Mouse (Mus musculus): ENCODE results near the gene Fez1. TPM values are rescaled to one million over a fixed set of nuclear protein-coding genes. Genes with fewer than 3 reads are reported as not detected.

Fez1 gene
- polyA plus RNA-seq, 1 experiment = 0.30 TPM

DNA sequence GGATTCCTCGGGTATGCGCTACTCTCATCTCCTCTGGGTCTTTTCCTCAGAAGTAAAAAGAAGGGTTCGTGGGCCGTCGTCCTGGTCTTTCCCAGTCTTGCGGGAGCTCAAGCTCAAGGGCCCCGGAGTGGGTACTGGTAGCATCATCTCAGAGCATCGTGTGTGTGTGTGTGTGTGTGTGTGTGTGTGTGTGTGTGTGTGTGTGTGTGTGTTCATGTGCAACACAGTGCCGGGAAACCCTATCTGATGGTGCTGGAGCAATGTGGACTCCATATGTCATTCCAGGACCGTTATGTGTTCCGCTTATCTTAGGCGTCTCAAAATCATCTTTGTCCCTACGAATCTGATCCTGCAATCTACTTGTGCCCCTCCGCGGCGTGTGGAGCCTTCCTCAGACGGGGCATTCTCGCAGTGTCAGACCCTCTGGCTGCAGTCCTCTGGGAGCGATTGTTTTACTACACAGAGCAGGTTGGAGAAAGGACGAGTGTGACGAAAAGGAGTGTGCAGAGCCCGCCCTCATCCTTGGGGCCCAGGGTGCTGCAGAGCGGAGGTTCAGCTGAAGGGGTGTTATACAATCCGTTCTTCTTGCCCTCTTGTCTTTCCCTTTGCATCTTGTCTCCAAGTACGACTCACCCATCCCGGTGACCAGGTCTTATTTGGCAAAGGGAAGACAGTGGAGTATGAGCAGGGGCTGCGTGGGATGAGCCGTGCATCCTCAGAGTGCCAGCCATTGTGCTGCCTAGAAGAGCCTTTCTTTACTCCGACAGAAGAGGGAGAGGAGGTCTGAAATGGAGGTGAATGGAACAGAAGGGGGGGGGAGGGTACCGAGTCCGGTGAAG, 11.6 kb downstream of the Fez1 start:
- no peak for TF ChIP-seq POLR2A (IDR thresholded peaks at IDR 0.05; ENCODE audit: low read depth, low read length)
- H3K4me1 ChIP-seq (ENCODE audit: control insufficient read depth, insufficient read depth, insufficient read length, low read length) = peaks cover 2% of the 10 kb centered on the region
- H3K4me3 ChIP-seq (ENCODE audit: low read depth, low read length) = peak overlapping the region; percentile 35
- H3K27me3 ChIP-seq (ENCODE audit: control insufficient read depth, insufficient read depth, low read length) = peaks cover 6% of the 10 kb centered on the region; the same call in 1 of the 2 replicates
- no peaks in the 10 kb centered on the region for H3K36me3 ChIP-seq (ENCODE audit: control insufficient read depth, insufficient read depth, low read length)
- H3K27ac ChIP-seq (ENCODE audit: insufficient read depth, low read depth, low read length) = no peak overlapping the region
- WGBS = 9% methylated on average over 31 of the region's 31 CpGs

DNA sequence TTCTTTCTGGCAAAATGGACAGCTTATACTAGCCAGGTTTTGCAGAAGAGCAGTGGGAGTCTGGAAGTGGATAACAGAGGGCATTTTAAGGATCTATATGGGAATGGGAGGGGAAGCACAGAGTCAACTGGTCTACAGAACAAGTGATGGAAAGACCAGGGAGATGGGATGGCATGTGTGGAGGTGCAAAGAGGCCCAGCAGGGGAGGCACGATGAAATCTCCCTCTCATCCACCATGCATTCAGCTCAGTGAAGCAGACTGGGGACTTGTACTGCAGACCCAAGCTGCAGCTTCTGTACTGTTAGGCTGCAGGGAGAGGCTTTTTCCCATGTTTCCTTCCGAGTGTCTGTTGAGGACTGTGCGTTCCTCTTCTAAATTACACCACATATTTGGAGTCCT, 12.2 kb downstream of the Fez1 start:
- H3K4me3 ChIP-seq (ENCODE audit: low read depth, low read length) = no peak overlapping the region

DNA sequence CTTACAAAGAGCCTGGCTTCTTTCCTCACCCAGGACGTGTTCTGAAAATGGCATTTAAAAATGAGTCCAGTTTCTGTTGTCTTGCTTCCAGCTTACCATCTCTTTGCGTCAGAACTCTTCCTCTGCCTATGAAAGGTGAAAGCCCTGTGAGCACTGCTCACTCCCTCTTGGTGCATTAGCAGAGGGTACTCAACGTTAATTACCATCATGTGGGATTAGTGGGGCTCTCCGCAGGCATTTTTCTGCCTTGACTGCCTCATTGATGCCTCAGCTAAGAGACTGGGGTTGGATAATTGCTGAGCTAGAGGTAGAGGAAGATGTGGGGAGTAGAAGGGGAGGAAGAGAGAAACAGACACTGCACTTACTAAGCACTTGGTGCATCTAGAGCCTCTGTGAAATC, 24.7 kb downstream of the Fez1 start:
- Histone ChIP-seq H3K27ac (ENCODE audit: insufficient read depth, low read depth, low read length) (no peak overlapping the region), H3K4me1 (ENCODE audit: control insufficient read depth, insufficient read depth, insufficient read length, low read length) (no peaks in the 10 kb centered on the region), H3K36me3 (ENCODE audit: control insufficient read depth, insufficient read depth, low read length) (no peaks in the 10 kb centered on the region), H3K27me3 (ENCODE audit: control insufficient read depth, insufficient read depth, low read length) (no peaks in the 10 kb centered on the region), H3K4me3 (ENCODE audit: low read depth, low read length) (no peak overlapping the region)
- 55% methylated on average over 4 of the region's 4 CpGs for WGBS
- no peak for TF ChIP-seq POLR2A (IDR thresholded peaks at IDR 0.05; ENCODE audit: low read depth, low read length)
- no peak for TF ChIP-seq CTCF (IDR thresholded peaks at IDR 0.05; ENCODE audit: extremely low read depth, insufficient read length, insufficient replicate concordance, low read depth, low read length)

More for the DNA sequence above, 12.2 kb downstream of the Fez1 start:
- peaks cover 6% of the 10 kb centered on the region; the same call in 1 of the 2 replicates for H3K27me3 ChIP-seq (ENCODE audit: control insufficient read depth, insufficient read depth, low read length)
- TF ChIP-seq POLR2A (IDR thresholded peaks at IDR 0.05; ENCODE audit: low read depth, low read length) (no peak), CTCF (IDR thresholded peaks at IDR 0.05; ENCODE audit: extremely low read depth, insufficient read length, insufficient replicate concordance, low read depth, low read length) (no peak)
- H3K4me1 ChIP-seq (ENCODE audit: control insufficient read depth, insufficient read depth, insufficient read length, low read length) = peaks cover 2% of the 10 kb centered on the region
- WGBS = 47% methylated on average over 3 of the region's 3 CpGs
- H3K36me3 ChIP-seq (ENCODE audit: control insufficient read depth, insufficient read depth, low read length) = no peaks in the 10 kb centered on the region
- H3K27ac ChIP-seq (ENCODE audit: insufficient read depth, low read depth, low read length) = no peak overlapping the region

GRCm38 (mm10) chr9:36848661-36849060, 27.0 kb downstream of the Fez1 start:
- no peak overlapping the region for H3K4me3 ChIP-seq (ENCODE audit: low read depth, low read length)
- 61% methylated on average over 2 of the region's 2 CpGs for WGBS
- no peak for TF ChIP-seq POLR2A (IDR thresholded peaks at IDR 0.05; ENCODE audit: low read depth, low read length)
- no peak for TF ChIP-seq CTCF (IDR thresholded peaks at IDR 0.05; ENCODE audit: extremely low read depth, insufficient read length, insufficient replicate concordance, low read depth, low read length)
- H3K27ac ChIP-seq (ENCODE audit: insufficient read depth, low read depth, low read length) = no peak overlapping the region
- no peaks in the 10 kb centered on the region for H3K36me3 ChIP-seq (ENCODE audit: control insufficient read depth, insufficient read depth, low read length)
- no peaks in the 10 kb centered on the region for H3K27me3 ChIP-seq (ENCODE audit: control insufficient read depth, insufficient read depth, low read length)
- H3K4me1 ChIP-seq (ENCODE audit: control insufficient read depth, insufficient read depth, insufficient read length, low read length) = no peaks in the 10 kb centered on the region

- Histone ChIP-seq H3K27me3 (ENCODE audit: control insufficient read depth, insufficient read depth, low read length) (no peaks in the 10 kb centered on the region), H3K27ac (ENCODE audit: insufficient read depth, low read depth, low read length) (no peak overlapping the region), H3K4me1 (ENCODE audit: control insufficient read depth, insufficient read depth, insufficient read length, low read length) (no peaks in the 10 kb centered on the region), H3K36me3 (ENCODE audit: control insufficient read depth, insufficient read depth, low read length) (no peaks in the 10 kb centered on the region), H3K4me3 (ENCODE audit: low read depth, low read length) (no peak overlapping the region)
- WGBS = 48% methylated on average over 1 of the region's 1 CpGs
- no peak for TF ChIP-seq CTCF (IDR thresholded peaks at IDR 0.05; ENCODE audit: extremely low read depth, insufficient read length, insufficient replicate concordance, low read depth, low read length)
Observed at GRCm38 (mm10) chr9:36850091-36850490, 28.4 kb downstream of the Fez1 start.

DNA sequence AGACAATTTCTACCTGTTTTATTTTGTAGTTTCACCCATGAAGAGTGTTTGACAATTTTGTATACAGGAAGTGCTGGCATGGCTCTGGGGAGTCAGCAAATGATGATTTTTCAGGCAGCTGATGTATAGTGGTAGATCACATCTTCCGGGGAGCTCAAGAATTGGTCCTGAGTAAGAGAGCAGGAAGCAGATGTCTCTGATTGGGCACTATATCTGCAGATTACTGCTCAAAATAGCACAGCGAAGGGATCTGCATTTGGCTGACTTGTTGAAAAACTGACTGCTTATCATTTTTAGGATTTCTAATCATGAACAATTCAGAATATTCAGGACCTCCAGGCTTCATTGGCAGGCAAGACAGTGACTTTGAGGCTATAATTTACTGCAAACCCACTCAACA, 30.5 kb downstream of the Fez1 start:
- 76% methylated on average over 2 of the region's 2 CpGs for whole genome bisulfite sequencing
- H3K27ac ChIP-seq (ENCODE audit: insufficient read depth, low read depth, low read length) = no peak overlapping the region
- H3K4me1 ChIP-seq (ENCODE audit: control insufficient read depth, insufficient read depth, insufficient read length, low read length) = no peaks in the 10 kb centered on the region
- H3K4me3 ChIP-seq (ENCODE audit: low read depth, low read length) = no peak overlapping the region
- no peak for TF ChIP-seq POLR2A (IDR thresholded peaks at IDR 0.05; ENCODE audit: low read depth, low read length)
- no peak for TF ChIP-seq CTCF (IDR thresholded peaks at IDR 0.05; ENCODE audit: extremely low read depth, insufficient read length, insufficient replicate concordance, low read depth, low read length)
- H3K27me3 ChIP-seq (ENCODE audit: control insufficient read depth, insufficient read depth, low read length) = no peaks in the 10 kb centered on the region
- H3K36me3 ChIP-seq (ENCODE audit: control insufficient read depth, insufficient read depth, low read length) = no peaks in the 10 kb centered on the region

DNA sequence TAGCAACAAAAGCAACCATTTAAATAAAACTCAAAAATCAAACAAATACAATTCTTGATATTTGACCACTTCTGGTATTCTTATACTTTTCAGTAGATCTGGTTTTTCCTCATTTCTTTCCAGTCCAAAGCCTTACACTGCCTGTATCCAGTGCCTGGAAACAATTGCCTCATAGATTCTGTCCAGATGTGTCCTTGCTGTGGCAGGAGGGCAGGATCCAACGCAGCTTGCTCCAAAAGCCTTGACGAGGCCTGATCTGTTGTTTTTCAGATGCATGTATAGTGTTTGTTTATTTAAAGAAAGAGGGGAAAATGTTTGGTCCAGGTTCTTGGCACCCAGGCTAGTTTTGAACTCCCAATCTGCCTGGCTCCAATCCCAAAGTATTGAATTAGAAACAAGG, 34.7 kb downstream of the Fez1 start:
- 60% methylated on average over 2 of the region's 2 CpGs for WGBS
- no peaks in the 10 kb centered on the region for H3K36me3 ChIP-seq (ENCODE audit: control insufficient read depth, insufficient read depth, low read length)
- H3K27ac ChIP-seq (ENCODE audit: insufficient read depth, low read depth, low read length) = no peak overlapping the region
- H3K4me1 ChIP-seq (ENCODE audit: control insufficient read depth, insufficient read depth, insufficient read length, low read length) = peaks cover 2% of the 10 kb centered on the region; the same call in 1 of the 2 replicates
- no peaks in the 10 kb centered on the region for H3K27me3 ChIP-seq (ENCODE audit: control insufficient read depth, insufficient read depth, low read length)
- TF ChIP-seq CTCF (IDR thresholded peaks at IDR 0.05; ENCODE audit: extremely low read depth, insufficient read length, insufficient replicate concordance, low read depth, low read length) = no peak
- TF ChIP-seq POLR2A (IDR thresholded peaks at IDR 0.05; ENCODE audit: low read depth, low read length) = no peak
- no peak overlapping the region for H3K4me3 ChIP-seq (ENCODE audit: low read depth, low read length)

Measured in small intestine, adult 2 months (tissue).